Comparison of ENCODE assay signal across 12 mouse cellular contexts in genomic region chr9:71898852-71899251, GRCm38 (mm10).
DNase-seq lines count a peak whose midpoint lies in the region; ATAC-seq and TF ChIP-seq lines count a peak whose summit lies in the region.
"Had no signal": no experiment of that assay in that cellular context is flagged by ENCODE, and none has a peak within 500 bp of the region (broad histone marks: within the 10 kb centered on the region; RNA-seq: fewer than 3 reads in every experiment).

No protein-coding gene starts in this region.

- no peak overlapping the region for H3K4me3 ChIP-seq in kidney, embryonic 15.5 days (replicated peaks)
- H3K4me3 ChIP-seq in bone marrow macrophage, adult 2 months (ENCODE audit: insufficient read depth, low read length): no peak overlapping the region
- H3K4me3 ChIP-seq in embryonic facial prominence, embryonic 13.5 days: no peak overlapping the region
- no peak overlapping the region for H3K4me3 ChIP-seq in midbrain, embryonic 13.5 days (replicated peaks)
- H3K4me3 ChIP-seq: gastrocnemius, adult 2 months had no signal

- no peak for DNase-seq in kidney, adult 9 months
- DNase-seq in adrenal gland, postnatal 14 days: no peak
- no peak for DNase-seq in testis, postnatal 10 days (ENCODE audit: low spot score)
- no peak for DNase-seq in ovary, adult 18-20 months (ENCODE audit: low spot score)
- DNase-seq: cerebellum, postnatal 36 days; gastrocnemius, adult 2 months; kidney, postnatal 14 days; lung, postnatal 10 days had no signal

- TF ChIP-seq POLR2A in bone marrow macrophage, adult 2 months (IDR thresholded peaks at IDR 0.05; ENCODE audit: borderline replicate concordance, low read depth, low read length): no peak

- H3K36me3 ChIP-seq in kidney, embryonic 15.5 days: no peaks in the 10 kb centered on the region
- H3K36me3 ChIP-seq in embryonic facial prominence, embryonic 13.5 days: no peaks in the 10 kb centered on the region
- no peaks in the 10 kb centered on the region for H3K36me3 ChIP-seq in midbrain, embryonic 13.5 days

- ATAC-seq in kidney, embryonic 15.5 days (replicated peaks; ENCODE audit: low FRiP score): no peak
- no peak for ATAC-seq in embryonic facial prominence, embryonic 13.5 days (ENCODE audit: insufficient number of reproducible peaks, insufficient read depth, low FRiP score, low TSS enrichment, low read depth)
- ATAC-seq in midbrain, embryonic 13.5 days: no peak

- H3K4me1 ChIP-seq in kidney, embryonic 15.5 days: peaks cover 27% of the 10 kb centered on the region
- H3K4me1 ChIP-seq in bone marrow macrophage, adult 2 months (ENCODE audit: control insufficient read depth, insufficient read depth, low read length): peaks cover 18% of the 10 kb centered on the region
- peaks cover 24% of the 10 kb centered on the region for H3K4me1 ChIP-seq in embryonic facial prominence, embryonic 13.5 days
- peaks cover 39% of the 10 kb centered on the region for H3K4me1 ChIP-seq in midbrain, embryonic 13.5 days (replicated peaks)

- H3K27ac ChIP-seq in kidney, embryonic 15.5 days: peak overlapping the region; percentile 74
- 0 out of 2 replicates have a peak overlapping the region, but pooled peaks have one; percentile 14 for H3K27ac ChIP-seq in bone marrow macrophage, adult 2 months (ENCODE audit: insufficient read depth, low read depth, low read length)
- peak overlapping the region; percentile 12; the same call in 1 of the 2 replicates for H3K27ac ChIP-seq in embryonic facial prominence, embryonic 13.5 days
- H3K27ac ChIP-seq in midbrain, embryonic 13.5 days: peak overlapping the region; percentile 70

- no peaks in the 10 kb centered on the region for H3K27me3 ChIP-seq in kidney, embryonic 15.5 days
- H3K27me3 ChIP-seq in embryonic facial prominence, embryonic 13.5 days: no peaks in the 10 kb centered on the region
- H3K27me3 ChIP-seq in midbrain, embryonic 13.5 days: no peaks in the 10 kb centered on the region

- H3K9ac ChIP-seq in kidney, embryonic 15.5 days: no peak overlapping the region
- no peak overlapping the region for H3K9ac ChIP-seq in embryonic facial prominence, embryonic 13.5 days
- H3K9ac ChIP-seq in midbrain, embryonic 13.5 days (replicated peaks): no peak overlapping the region

- no peak for TF ChIP-seq CTCF in bone marrow macrophage, adult 2 months (IDR thresholded peaks at IDR 0.05; ENCODE audit: low read depth, low read length)

- no peak overlapping the region for H3K4me2 ChIP-seq in kidney, embryonic 15.5 days
- no peak overlapping the region for H3K4me2 ChIP-seq in embryonic facial prominence, embryonic 13.5 days
- H3K4me2 ChIP-seq in midbrain, embryonic 13.5 days (replicated peaks): peak overlapping the region; percentile 10; the same call in 1 of the 2 replicates

- WGBS in kidney, embryonic 15.5 days: 35% methylated on average over 5 of the region's 5 CpGs
- WGBS in embryonic facial prominence, embryonic 13.5 days: 16% methylated on average over 5 of the region's 5 CpGs
- 8% methylated on average over 5 of the region's 5 CpGs for WGBS in midbrain, embryonic 13.5 days

- no peaks in the 10 kb centered on the region for H3K9me3 ChIP-seq in kidney, embryonic 15.5 days (replicated peaks)
- H3K9me3 ChIP-seq in embryonic facial prominence, embryonic 13.5 days: no peaks in the 10 kb centered on the region
- H3K9me3 ChIP-seq in midbrain, embryonic 13.5 days: no peaks in the 10 kb centered on the region

Comparison
In these comparisons a context has a peak if more than half of its experiments do, and no peak if none do; other contexts are left out.
1. H3K27ac ChIP-seq: peak in every context shown above with its lines; median percentile 74 in kidney, embryonic 15.5 days; 70 in midbrain, embryonic 13.5 days; 14 in bone marrow macrophage, adult 2 months; 12 in embryonic facial prominence, embryonic 13.5 days.